11 mouse cellular contexts compared by ENCODE assay signal in genomic region chr3:108510716-108511483, GRCm38 (mm10). TPM values are rescaled to one million over a fixed set of nuclear protein-coding genes. Genes with fewer than 3 reads are reported as not detected.
DNase-seq lines count a peak whose midpoint lies in the region; ATAC-seq lines count a peak whose summit lies in the region.
"Had no signal": no experiment of that assay in that cellular context is flagged by ENCODE, and none has a peak within 500 bp of the region (broad histone marks: within the 10 kb centered on the region; RNA-seq: fewer than 3 reads in every experiment).

No protein-coding gene starts in this region.

- DNase-seq in cerebellum, postnatal 10 days, result peak; percentile 78 to 84
- no peak for DNase-seq in cerebellum, adult 11 months
- peak; percentile 54 to 64 for DNase-seq in right cerebral cortex, postnatal 10 days (ENCODE audit: low spot score in 2 of 2)
- no peak for DNase-seq in right cerebral cortex, postnatal 36 days (ENCODE audit: low spot score in 2 of 2)
- DNase-seq in limb, embryonic 10.5 days (ENCODE audit: low spot score), result no peak
- no peak for DNase-seq in lung, postnatal 4 days

- H3K36me3 ChIP-seq in limb, embryonic 10.5 days, result no peaks in the 10 kb centered on the region
- H3K36me3 ChIP-seq in stomach, embryonic 16.5 days (ENCODE audit: control insufficient read depth, insufficient read depth, low read length), result no peaks in the 10 kb centered on the region
- H3K36me3 ChIP-seq: embryonic facial prominence, embryonic 13.5 days; liver, embryonic 12.5 days had no signal

- H3K4me2 ChIP-seq in stomach, embryonic 16.5 days (ENCODE audit: low read depth, low read length), result no peak overlapping the region
- H3K4me2 ChIP-seq: embryonic facial prominence, embryonic 13.5 days; liver, embryonic 12.5 days had no signal

- H3K9ac ChIP-seq in stomach, embryonic 16.5 days (ENCODE audit: low read length), result peak overlapping the region; percentile 16; the same call in 1 of the 2 replicates
- H3K9ac ChIP-seq: embryonic facial prominence, embryonic 13.5 days; liver, embryonic 12.5 days had no signal

- WGBS in limb, embryonic 10.5 days, result 20% methylated on average over 9 of the region's 9 CpGs
- 31% methylated on average over 9 of the region's 9 CpGs for WGBS in stomach, embryonic 16.5 days

- peaks cover 37% of the 10 kb centered on the region for H3K4me1 ChIP-seq in limb, embryonic 10.5 days
- peaks cover 9% of the 10 kb centered on the region; the same call in 1 of the 2 replicates for H3K4me1 ChIP-seq in stomach, embryonic 16.5 days (ENCODE audit: control insufficient read depth, insufficient read depth, low read length)
- H3K4me1 ChIP-seq: liver, embryonic 12.5 days had no signal

- H3K9me3 ChIP-seq in limb, embryonic 10.5 days (replicated peaks), result no peaks in the 10 kb centered on the region
- H3K9me3 ChIP-seq in stomach, embryonic 16.5 days (replicated peaks; ENCODE audit: control insufficient read depth, low read length), result no peaks in the 10 kb centered on the region
- H3K9me3 ChIP-seq: embryonic facial prominence, embryonic 13.5 days; liver, embryonic 12.5 days had no signal

- H3K4me3 ChIP-seq in limb, embryonic 10.5 days, result peak overlapping the region; percentile 9; the same call in 1 of the 2 replicates
- no peak overlapping the region for H3K4me3 ChIP-seq in stomach, embryonic 16.5 days (replicated peaks; ENCODE audit: low read length)
- H3K4me3 ChIP-seq: embryonic facial prominence, embryonic 13.5 days; liver, embryonic 12.5 days had no signal

- peak overlapping the region; percentile 79 for H3K27ac ChIP-seq in limb, embryonic 10.5 days
- H3K27ac ChIP-seq in stomach, embryonic 16.5 days (ENCODE audit: low read length), result no peak overlapping the region
- H3K27ac ChIP-seq: embryonic facial prominence, embryonic 13.5 days; liver, embryonic 12.5 days had no signal

- H3K27me3 ChIP-seq in limb, embryonic 10.5 days (ENCODE audit: low read depth, poor library complexity, severe bottlenecking), result no peaks in the 10 kb centered on the region
- H3K27me3 ChIP-seq in stomach, embryonic 16.5 days (ENCODE audit: control insufficient read depth, insufficient read depth, low read length), result no peaks in the 10 kb centered on the region
- H3K27me3 ChIP-seq: embryonic facial prominence, embryonic 13.5 days; liver, embryonic 12.5 days had no signal

- ATAC-seq in stomach, embryonic 16.5 days (ENCODE audit: insufficient read depth, low FRiP score), result no peak
- ATAC-seq in cerebellum, adult (ENCODE audit: insufficient number of reproducible peaks, low FRiP score, low TSS enrichment), result no peak
- ATAC-seq: liver, embryonic 12.5 days had no signal

RNA-seq across cellular contexts. Expression of gene 1700013F07Rik, which starts 23.1 kb away (rescaled TPM):
- polyA plus RNA-seq in limb, embryonic 10.5 days (2016; fragmentation: Nextera tagmentation; extraction: Ambion mirVana), result 0.20 TPM in 1 of 2 replicates, not detected in the other
- polyA plus RNA-seq in stomach, embryonic 16.5 days (2015; fragmentation: Nextera tagmentation; extraction: Ambion mirVana), result not detected in 2 replicates
- polyA plus RNA-seq: embryonic facial prominence, embryonic 13.5 days; heart, embryonic 14.5 days; liver, embryonic 12.5 days had no signal

RNA-seq across cellular contexts. Expression of gene 5330417C22Rik, which starts 25.4 kb away (rescaled TPM):
- polyA plus RNA-seq in limb, embryonic 10.5 days (2016; fragmentation: Nextera tagmentation; extraction: Ambion mirVana), result 0.28 and 0.40 TPM in 2 replicates
- 35.4 and 36.3 TPM in 2 replicates for polyA plus RNA-seq in stomach, embryonic 16.5 days (2015; fragmentation: Nextera tagmentation; extraction: Ambion mirVana)

RNA-seq across cellular contexts. Expression of gene Tmem167b, which starts 51.4 kb away (rescaled TPM):
- polyA plus RNA-seq in limb, embryonic 10.5 days (2016; fragmentation: Nextera tagmentation; extraction: Ambion mirVana), result 25.2 and 34.9 TPM in 2 replicates
- polyA plus RNA-seq in stomach, embryonic 16.5 days (2015; fragmentation: Nextera tagmentation; extraction: Ambion mirVana), result 45.6 and 47.3 TPM in 2 replicates

Comparison
In these comparisons a context has a peak if more than half of its experiments do, and no peak if none do; other contexts are left out.
1. DNase-seq: peak in cerebellum, postnatal 10 days (2 of 2) and right cerebral cortex, postnatal 10 days (2 of 2); none in cerebellum, adult 11 months (single experiment), right cerebral cortex, postnatal 36 days (0 of 2), limb, embryonic 10.5 days (single experiment) and lung, postnatal 4 days (0 of 2).
2. RNA of gene 5330417C22Rik, which starts 25.4 kb away (polyA plus RNA-seq): 35.4 to 36.3 TPM in stomach, embryonic 16.5 days; 0.28 to 0.40 TPM in limb, embryonic 10.5 days; every median in the first group is over 10 times any median in the second.